In the genomic region with DNA sequence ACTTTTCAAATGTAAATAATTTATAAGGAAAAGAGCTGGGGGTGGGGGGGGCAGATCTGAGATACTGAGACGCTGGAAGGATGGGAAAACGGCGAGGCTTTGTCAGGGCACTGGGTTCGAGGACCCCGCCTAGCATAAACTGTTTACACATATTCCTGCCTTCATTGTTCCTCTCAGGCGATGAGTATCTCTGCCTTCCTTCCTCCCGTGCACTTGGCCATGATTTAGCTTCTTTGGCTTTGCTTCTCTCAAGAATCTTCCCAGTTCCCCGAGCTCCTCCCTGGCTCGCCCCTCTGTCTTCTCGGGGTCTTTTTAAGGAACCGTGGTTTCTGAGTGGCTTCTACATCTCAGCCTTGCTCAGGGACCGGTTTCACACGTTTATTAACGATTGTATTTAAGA, we compare ENCODE assay signal across 22 mouse cellular contexts.
DNase-seq lines count a peak whose midpoint lies in the region; ATAC-seq and TF ChIP-seq lines count a peak whose summit lies in the region.
"Had no signal": no experiment of that assay in that cellular context is flagged by ENCODE, and none has a peak within 500 bp of the region (broad histone marks: within the 10 kb centered on the region; RNA-seq: fewer than 3 reads in every experiment).

No protein-coding gene starts in this region.

- TF ChIP-seq CTCF in CH12.LX (conservative IDR thresholded peaks at IDR 0.05 in 1 of 2, IDR thresholded peaks at IDR 0.05 in 1 of 2; ENCODE audit: low read depth in 2 of 2, low read length in 2 of 2): no peak
- no peak for TF ChIP-seq CTCF in lung, adult 2 months (IDR thresholded peaks at IDR 0.05; ENCODE audit: insufficient read depth, low read length)

- H3K4me1 ChIP-seq in CH12.LX (ENCODE audit: control insufficient read depth in 1 of 2, insufficient read depth in 2 of 2): peaks cover 8 to 20% of the 10 kb centered on the region in 2 experiments; a peak in 3 of 4 replicates
- peaks cover 7% of the 10 kb centered on the region for H3K4me1 ChIP-seq in lung, adult 2 months (ENCODE audit: control insufficient read depth, insufficient read depth, low read length)
- H3K4me1 ChIP-seq in forebrain, embryonic 16.5 days (replicated peaks; ENCODE audit: control insufficient read depth, insufficient read depth, low read length): no peaks in the 10 kb centered on the region
- H3K4me1 ChIP-seq: midbrain, embryonic 15.5 days had no signal

- TF ChIP-seq EP300 in CH12.LX (IDR thresholded peaks at IDR 0.05; ENCODE audit: low read length): no peak

- H3K4me3 ChIP-seq in CH12.LX (replicated peaks in 1 of 3; ENCODE audit: low read depth in 2 of 3, low read length in 2 of 3, poor library complexity in 1 of 3): no peak overlapping the region
- H3K4me3 ChIP-seq in lung, adult 2 months (replicated peaks; ENCODE audit: extremely low read depth, low read depth, low read length): peak overlapping the region; percentile 41
- H3K4me3 ChIP-seq in forebrain, embryonic 16.5 days (replicated peaks; ENCODE audit: low read length): no peak overlapping the region
- H3K4me3 ChIP-seq: heart, embryonic 10.5 days; liver, embryonic 12.5 days; megakaryocyte, embryonic 14.5 days; midbrain, embryonic 15.5 days; myocyte had no signal

- in situ Hi-C loops in CH12.LX (cut with MboI; ENCODE audit: low pct_ligation_motif_present, low pct_unique_long_range_greater_than_20kb, low sequenced_read_pairs): no loop called here

- H3K9ac ChIP-seq in CH12.LX (ENCODE audit: insufficient read depth, low read depth): no peak overlapping the region
- H3K9ac ChIP-seq in forebrain, embryonic 16.5 days (replicated peaks; ENCODE audit: low read depth, low read length): no peak overlapping the region
- H3K9ac ChIP-seq: liver, embryonic 12.5 days; midbrain, embryonic 15.5 days had no signal

- WGBS in lung, adult 2 months: 37% methylated on average over 14 of the region's 14 CpGs
- WGBS in forebrain, embryonic 16.5 days: 89% methylated on average over 14 of the region's 14 CpGs

- peak overlapping the region; percentile 49; the same call in 1 of the 2 replicates for H3K4me2 ChIP-seq in CH12.LX (ENCODE audit: insufficient read depth, low read depth, poor library complexity, severe bottlenecking)
- no peak overlapping the region for H3K4me2 ChIP-seq in forebrain, embryonic 16.5 days (ENCODE audit: low read length)
- H3K4me2 ChIP-seq: liver, embryonic 12.5 days; midbrain, embryonic 15.5 days had no signal

- TF ChIP-seq RAD21 in CH12.LX (IDR thresholded peaks at IDR 0.05; ENCODE audit: low read depth, low read length): no peak

- no peaks in the 10 kb centered on the region for H3K79me2 ChIP-seq in CH12.LX (replicated peaks; ENCODE audit: control insufficient read depth, extremely low read depth, insufficient read depth, poor library complexity, severe bottlenecking)

- H3K27ac ChIP-seq in CH12.LX (ENCODE audit: insufficient read depth, low read depth): no peak overlapping the region
- no peak overlapping the region for H3K27ac ChIP-seq in forebrain, embryonic 16.5 days (ENCODE audit: low read length)
- H3K27ac ChIP-seq: heart, embryonic 10.5 days; liver, embryonic 12.5 days; midbrain, embryonic 15.5 days had no signal

- peak; percentile 81 for DNase-seq in heart, adult 11 months
- no peak for DNase-seq in heart, adult 8-10 months (ENCODE audit: low spot score)
- no peak for DNase-seq in CH12.LX (ENCODE audit: extremely low read depth)
- DNase-seq in lung, adult 2 months: peak; percentile 43
- peak; percentile 70 for DNase-seq in lung, postnatal 25 days (ENCODE audit: low spot score)
- DNase-seq in cerebellum, postnatal 25 days: no peak
- DNase-seq in urinary bladder, postnatal 25 days (ENCODE audit: low spot score): no peak
- DNase-seq: adrenal gland, postnatal 25 days; cerebellum, adult 2 months; gastrocnemius, postnatal 25 days; kidney, adult 2 months; kidney, postnatal 10 days; right cerebral cortex, postnatal 25 days; thymus, postnatal 25 days had no signal

- H3K36me3 ChIP-seq in CH12.LX (replicated peaks in 1 of 2; ENCODE audit: control insufficient read depth in 1 of 2, insufficient read depth in 1 of 2, low read length in 1 of 2): no peaks in the 10 kb centered on the region
- H3K36me3 ChIP-seq in forebrain, embryonic 16.5 days (ENCODE audit: control insufficient read depth, insufficient read depth): no peaks in the 10 kb centered on the region
- H3K36me3 ChIP-seq: G1E; heart, embryonic 10.5 days; liver, embryonic 12.5 days; midbrain, embryonic 15.5 days had no signal

- ATAC-seq in forebrain, embryonic 16.5 days: no peak
- ATAC-seq: CD4-positive, CD25-positive, alpha-beta regulatory T cell, adult 4 months; liver, embryonic 12.5 days; midbrain, embryonic 15.5 days had no signal

- no peak for TF ChIP-seq POLR2A in CH12.LX (IDR thresholded peaks at IDR 0.05; ENCODE audit: low read depth, low read length)
- TF ChIP-seq POLR2A in lung, adult 2 months (IDR thresholded peaks at IDR 0.05; ENCODE audit: borderline replicate concordance, extremely low read depth, low read depth, low read length): peak; percentile 19; the same call in 1 of the 2 replicates

- H3K27me3 ChIP-seq in CH12.LX (replicated peaks): no peaks in the 10 kb centered on the region
- no peaks in the 10 kb centered on the region for H3K27me3 ChIP-seq in forebrain, embryonic 16.5 days (replicated peaks; ENCODE audit: control insufficient read depth, insufficient read depth, low read length)
- H3K27me3 ChIP-seq: liver, embryonic 12.5 days; megakaryocyte, embryonic 14.5 days; midbrain, embryonic 15.5 days had no signal

- dilution Hi-C loops in CH12.LX (cut with MboI; ENCODE audit: extremely low pct_ligation_motif_present, extremely low pct_unique_long_range_greater_than_20kb, low sequenced_read_pairs): no loop called here

- H3K9me3 ChIP-seq in CH12.LX (replicated peaks; ENCODE audit: low read length): no peaks in the 10 kb centered on the region
- H3K9me3 ChIP-seq in forebrain, embryonic 16.5 days (ENCODE audit: control insufficient read depth, low read length): no peaks in the 10 kb centered on the region
- H3K9me3 ChIP-seq: G1E; heart, embryonic 10.5 days; liver, embryonic 12.5 days; megakaryocyte, embryonic 14.5 days; midbrain, embryonic 15.5 days had no signal

TF ChIP-seq in CH12.LX, 34 proteins besides CTCF, POLR2A, EP300 and RAD21:
- no peak for TF ChIP-seq MXI1 (IDR thresholded peaks at IDR 0.05; ENCODE audit: low read depth, low read length)
- no peak for TF ChIP-seq GABPA (IDR thresholded peaks at IDR 0.05; ENCODE audit: insufficient replicate concordance, low read depth, low read length)
- TF ChIP-seq CHD2 (IDR thresholded peaks at IDR 0.05; ENCODE audit: low read length): no peak
- TF ChIP-seq IRF4 (IDR thresholded peaks at IDR 0.05; ENCODE audit: low read depth, low read length): no peak
- TF ChIP-seq USF1 (IDR thresholded peaks at IDR 0.05; ENCODE audit: low read depth, low read length): no peak
- TF ChIP-seq MAFK (IDR thresholded peaks at IDR 0.05; ENCODE audit: insufficient replicate concordance, low read length): no peak
- no peak for TF ChIP-seq ZNF384 (IDR thresholded peaks at IDR 0.05; ENCODE audit: low read depth, low read length)
- TF ChIP-seq SMC3 (IDR thresholded peaks at IDR 0.05; ENCODE audit: low read depth, low read length): no peak
TF ChIP-seq in CH12.LX: peak in this region for 0.

Comparison
In these comparisons a context has a peak if more than half of its experiments do, and no peak if none do; other contexts are left out.
1. DNase-seq: peak in heart, adult 11 months (single experiment), lung, adult 2 months (single experiment) and lung, postnatal 25 days (single experiment); none in heart, adult 8-10 months (single experiment), CH12.LX (single experiment), cerebellum, postnatal 25 days (0 of 2) and urinary bladder, postnatal 25 days (single experiment).